Mouse (Mus musculus): ENCODE data around the gene Doc2b. TPM values are rescaled to one million over a fixed set of nuclear protein-coding genes. Genes with fewer than 3 reads are reported as not detected.

The Doc2b gene
- total and polyA plus RNA-seq, 3 experiments = not detected

DNA sequence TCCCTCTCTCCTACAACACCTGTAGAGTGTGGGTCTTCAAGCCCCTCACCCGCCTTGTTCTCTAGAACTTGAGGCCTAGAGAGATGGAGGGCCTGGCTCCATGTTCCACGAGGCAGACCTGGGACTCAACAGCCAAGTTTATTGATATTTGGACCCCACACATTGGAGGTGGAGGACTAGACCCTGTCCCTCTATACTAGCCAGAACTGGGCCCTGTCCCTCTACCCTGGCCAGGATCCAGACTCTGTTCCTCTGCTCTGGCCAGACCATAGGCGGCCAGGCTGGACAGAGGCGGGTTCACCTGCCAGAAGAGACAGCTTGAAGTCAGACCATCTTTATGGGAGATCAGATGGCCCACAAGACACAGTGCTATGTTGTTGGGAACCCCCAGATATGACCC is 5.5 kb upstream of the Doc2b start:
- Histone ChIP-seq H3K4me1 (ENCODE audit: control insufficient read depth in 1 of 2, insufficient read depth in 2 of 2) (peaks cover 0 to 10% of the 10 kb centered on the region in 2 experiments; a peak in 2 of 4 replicates), H3K9ac (ENCODE audit: insufficient read depth, low read depth) (no peak overlapping the region), H3K4me3 (replicated peaks in 1 of 3; ENCODE audit: low read depth in 2 of 3, low read length in 2 of 3, poor library complexity in 1 of 3) (no peak overlapping the region), H3K27me3 (replicated peaks) (peaks cover 4% of the 10 kb centered on the region), H3K79me2 (replicated peaks; ENCODE audit: control insufficient read depth, extremely low read depth, insufficient read depth, poor library complexity, severe bottlenecking) (no peaks in the 10 kb centered on the region), H3K36me3 (replicated peaks in 1 of 2; ENCODE audit: control insufficient read depth in 1 of 2, insufficient read depth in 1 of 2, low read length in 1 of 2) (no peaks in the 10 kb centered on the region), H3K9me3 (replicated peaks; ENCODE audit: low read length) (peaks cover 5% of the 10 kb centered on the region), H3K4me2 (ENCODE audit: insufficient read depth, low read depth, poor library complexity, severe bottlenecking) (no peak overlapping the region), H3K27ac (ENCODE audit: insufficient read depth, low read depth) (no peak overlapping the region)
- in situ Hi-C loops (cut with MboI; ENCODE audit: low pct_ligation_motif_present, low pct_unique_long_range_greater_than_20kb, low sequenced_read_pairs) = no loop called here
- dilution Hi-C loops (cut with MboI; ENCODE audit: extremely low pct_ligation_motif_present, extremely low pct_unique_long_range_greater_than_20kb, low sequenced_read_pairs) = no loop called here
- TF ChIP-seq NRF1 (IDR thresholded peaks at IDR 0.05; ENCODE audit: low read depth, low read length) (no peak), POLR2AphosphoS2 (IDR thresholded peaks at IDR 0.05; ENCODE audit: low read depth, low read length) (no peak), MYC (IDR thresholded peaks at IDR 0.05; ENCODE audit: low read depth, low read length) (no peak), CHD2 (IDR thresholded peaks at IDR 0.05; ENCODE audit: low read length) (no peak), E2F4 (IDR thresholded peaks at IDR 0.05; ENCODE audit: insufficient replicate concordance, low read depth, low read length) (no peak), MEF2A (IDR thresholded peaks at IDR 0.05; ENCODE audit: borderline replicate concordance, low read depth, low read length) (no peak), ETS1 (conservative IDR thresholded peaks at IDR 0.05; ENCODE audit: low read depth, low read length) (no peak), MAFK (IDR thresholded peaks at IDR 0.05; ENCODE audit: insufficient replicate concordance, low read length) (no peak), ZMIZ1 (IDR thresholded peaks at IDR 0.05; ENCODE audit: low read depth, low read length) (no peak), RAD21 (IDR thresholded peaks at IDR 0.05; ENCODE audit: low read depth, low read length) (no peak), UBTF (IDR thresholded peaks at IDR 0.05; ENCODE audit: low read depth, low read length) (no peak), USF1 (IDR thresholded peaks at IDR 0.05; ENCODE audit: low read depth, low read length) (no peak), ZC3H11A (IDR thresholded peaks at IDR 0.05; ENCODE audit: low read depth, low read length) (no peak)
- DNase-seq (ENCODE audit: extremely low read depth) = no peak

GRCm38 (mm10) chr11:75796536-75797246 is 842 bp upstream of the Doc2b start:
- no peaks in the 10 kb centered on the region for H3K9me3 ChIP-seq (replicated peaks; ENCODE audit: low read length)
- H3K4me1 ChIP-seq (ENCODE audit: control insufficient read depth in 1 of 2, insufficient read depth in 2 of 2) = peaks cover 0 to 4% of the 10 kb centered on the region in 2 experiments; a peak in 2 of 4 replicates
- no peak overlapping the region for H3K27ac ChIP-seq (ENCODE audit: insufficient read depth, low read depth)
- TF ChIP-seq UBTF (IDR thresholded peaks at IDR 0.05; ENCODE audit: low read depth, low read length) (no peak), CHD1 (IDR thresholded peaks at IDR 0.05; ENCODE audit: low read depth, low read length) (no peak), ZNF384 (IDR thresholded peaks at IDR 0.05; ENCODE audit: low read depth, low read length) (no peak), ZKSCAN1 (IDR thresholded peaks at IDR 0.05; ENCODE audit: borderline replicate concordance, low read depth, low read length) (no peak), HCFC1 (IDR thresholded peaks at IDR 0.05; ENCODE audit: low read depth, low read length) (no peak), NRF1 (IDR thresholded peaks at IDR 0.05; ENCODE audit: low read depth, low read length) (no peak), NELFE (IDR thresholded peaks at IDR 0.05; ENCODE audit: low read depth, low read length) (no peak), TCF12 (IDR thresholded peaks at IDR 0.05; ENCODE audit: low read depth, low read length) (no peak), TBP (conservative IDR thresholded peaks at IDR 0.05; ENCODE audit: low read depth, low read length) (no peak), JUN (IDR thresholded peaks at IDR 0.05; ENCODE audit: insufficient read depth, low read depth, low read length) (no peak), E2F4 (IDR thresholded peaks at IDR 0.05; ENCODE audit: insufficient replicate concordance, low read depth, low read length) (no peak), PAX5 (IDR thresholded peaks at IDR 0.05; ENCODE audit: low read length) (no peak), CHD2 (IDR thresholded peaks at IDR 0.05; ENCODE audit: low read length) (no peak)
- in situ Hi-C loops (cut with MboI; ENCODE audit: low pct_ligation_motif_present, low pct_unique_long_range_greater_than_20kb, low sequenced_read_pairs) = no loop called here
- H3K79me2 ChIP-seq (replicated peaks; ENCODE audit: control insufficient read depth, extremely low read depth, insufficient read depth, poor library complexity, severe bottlenecking) = no peaks in the 10 kb centered on the region
- peaks cover 10% of the 10 kb centered on the region for H3K27me3 ChIP-seq (replicated peaks)
- dilution Hi-C loops (cut with MboI; ENCODE audit: extremely low pct_ligation_motif_present, extremely low pct_unique_long_range_greater_than_20kb, low sequenced_read_pairs) = no loop called here
- no peak overlapping the region for H3K4me2 ChIP-seq (ENCODE audit: insufficient read depth, low read depth, poor library complexity, severe bottlenecking)
- H3K9ac ChIP-seq (ENCODE audit: insufficient read depth, low read depth) = no peak overlapping the region
- no peak overlapping the region for H3K4me3 ChIP-seq (replicated peaks in 1 of 3; ENCODE audit: low read depth in 2 of 3, low read length in 2 of 3, poor library complexity in 1 of 3)
- no peaks in the 10 kb centered on the region for H3K36me3 ChIP-seq (replicated peaks in 1 of 2; ENCODE audit: control insufficient read depth in 1 of 2, insufficient read depth in 1 of 2, low read length in 1 of 2)
- no peak for DNase-seq (ENCODE audit: extremely low read depth)
